Mouse (Mus musculus) brain, embryonic 14.5 days (tissue): ENCODE data around the gene Vmn1r44. TPM values are rescaled to one million over a fixed set of nuclear protein-coding genes. Genes with fewer than 3 reads are reported as not detected.
"Not testable (repeated sequence)": the region's sequence is repeated elsewhere in the genome, so short reads cannot be mapped to it uniquely, and the experiment has no call there.

Experiments used
- DNase-seq: peaks from one replicate; pipeline ENCODE4 v3.0.0-alpha.2; 2011; ENCODE audit warnings: low read depth
- CTCF ChIP-seq: fragments of 200-500 bp; IDR thresholded peaks from 2 replicates; pipeline ENCODE4 v1.5.1; 2012; ENCODE audit warnings: inconsistent platforms, mild to moderate bottlenecking, moderate library complexity, borderline replicate concordance; ENCODE audit not compliant: insufficient read depth, insufficient read length; ENCODE audit errors: extremely low read depth
- POLR2A ChIP-seq: fragments of 200-500 bp; IDR thresholded peaks from 2 replicates; pipeline ENCODE4 v1.6.1; 2012; ENCODE audit warnings: mild to moderate bottlenecking, inconsistent platforms, borderline replicate concordance; ENCODE audit not compliant: poor library complexity, insufficient read depth, insufficient read length, severe bottlenecking; ENCODE audit errors: extremely low read depth
- polyA plus RNA-seq: library from polyadenylated mRNA; depleted of rRNA; stranded (reverse); fragments of >200 nt; gene quantifications from 2 replicates; pipeline ENCODE4 v1.2.3, GENCODE M21; 2012; rRNA removed

Vmn1r44 gene
- polyA plus RNA-seq = not detected in 2 replicates

GRCm38 (mm10) chr6:89883360-89883759 lies at the start of gene Vmn1r44:
TSS of gene Vmn1r44 (plus strand) at chr6:89883660.
- TF ChIP-seq CTCF (no peak), POLR2A (no peak)
- no peak for DNase-seq

- DNase-seq = no peak
- no peak for TF ChIP-seq POLR2A
- TF ChIP-seq CTCF = no peak
These were observed 25.9 kb upstream of the Vmn1r44 start for GRCm38 (mm10) chr6:89857552-89857951.

GRCm38 (mm10) chr6:89859839-89860238 lies 23.6 kb upstream of the Vmn1r44 start:
- DNase-seq = no peak
- no peak for TF ChIP-seq POLR2A
- TF ChIP-seq CTCF = no peak

- no peak for DNase-seq
- no peak for TF ChIP-seq CTCF
- TF ChIP-seq POLR2A = no peak
These were observed 19.7 kb upstream of the Vmn1r44 start for GRCm38 (mm10) chr6:89863792-89864191.

- DNase-seq = no peak
- TF ChIP-seq CTCF (no peak), POLR2A (no peak)
These were observed 16.2 kb upstream of the Vmn1r44 start for GRCm38 (mm10) chr6:89867276-89867675.

GRCm38 (mm10) chr6:89867976-89868375 lies 15.5 kb upstream of the Vmn1r44 start:
- no peak for DNase-seq
- TF ChIP-seq POLR2A (no peak), CTCF (no peak)

GRCm38 (mm10) chr6:89876313-89876712 lies 7.1 kb upstream of the Vmn1r44 start, which contains the start of the genes Vmn1r42 and Vmn1r43:
TSS of gene Vmn1r42 (minus strand) at chr6:89876413.
TSS of gene Vmn1r43 (minus strand) at chr6:89876413.
- DNase-seq = not testable (repeated sequence)

- DNase-seq = no peak
- TF ChIP-seq POLR2A = no peak
- no peak for TF ChIP-seq CTCF
These were observed 6.5 kb upstream of the Vmn1r44 start for GRCm38 (mm10) chr6:89876963-89877362.

GRCm38 (mm10) chr6:89880867-89881266 lies 2.6 kb upstream of the Vmn1r44 start:
- TF ChIP-seq CTCF (no peak), POLR2A (no peak)
- no peak for DNase-seq

- DNase-seq = peak; percentile 0
- TF ChIP-seq POLR2A (no peak), CTCF (no peak)
These were observed 352 bp downstream of the Vmn1r44 start for GRCm38 (mm10) chr6:89883812-89884211.

- DNase-seq = not testable (repeated sequence)
These were observed 57.0 kb downstream of the Vmn1r44 start, which contains the start of gene Vmn1r45 for GRCm38 (mm10) chr6:89940498-89940897. TSS of gene Vmn1r45 (minus strand) at chr6:89940598.

- TF ChIP-seq CTCF (no peak), POLR2A (no peak)
- no peak for DNase-seq
These were observed 57.5 kb downstream of the Vmn1r44 start for GRCm38 (mm10) chr6:89940926-89941325.

Other genes starting within 250 kb of the Vmn1r44 start
- gene Txnrd3, start 239.7 kb upstream of the Vmn1r44 start, polyA plus RNA-seq = 9.6 and 11.0 TPM in 2 replicates
- gene Vmn1r40, start 176.1 kb upstream of the Vmn1r44 start, polyA plus RNA-seq = 0.05 TPM in 1 of 2 replicates, not detected in the other
- not detected in 2 replicates for gene Vmn1r41, start 142.9 kb upstream of the Vmn1r44 start, polyA plus RNA-seq
- gene Vmn1r42, start 7.2 kb upstream of the Vmn1r44 start, polyA plus RNA-seq = not detected in 2 replicates
- gene Vmn1r43, start 7.2 kb upstream of the Vmn1r44 start, polyA plus RNA-seq = not detected in 2 replicates
- gene Vmn1r45, start 56.9 kb downstream of the Vmn1r44 start, polyA plus RNA-seq = not detected in 2 replicates
- gene Vmn1r46, start 85.7 kb downstream of the Vmn1r44 start, polyA plus RNA-seq = not detected in 2 replicates
- gene Vmn1r47, start 132.5 kb downstream of the Vmn1r44 start, polyA plus RNA-seq = not detected in 2 replicates
- not detected in 2 replicates for gene Vmn1r48, start 153.2 kb downstream of the Vmn1r44 start, polyA plus RNA-seq
- not detected in 2 replicates for gene Vmn1r49, start 194.8 kb downstream of the Vmn1r44 start, polyA plus RNA-seq
- not detected in 2 replicates for gene Vmn1r50, start 217.8 kb downstream of the Vmn1r44 start, polyA plus RNA-seq
- gene Vmn1r51, start 238.9 kb downstream of the Vmn1r44 start, polyA plus RNA-seq = not detected in 2 replicates